Mouse (Mus musculus) adrenal gland, postnatal 10 days (tissue): ENCODE results near the gene Lingo1. TPM values are rescaled to one million over a fixed set of nuclear protein-coding genes. Genes with fewer than 3 reads are reported as not detected.

Experiments
- DNase-seq: peaks from one replicate; pipeline ENCODE4 v3.0.0; 2021; ENCODE audit warnings: mixed read lengths
- total RNA-seq, 2 experiments: library from RNA; stranded (reverse); gene quantifications; 2 replicates each; pipeline ENCODE4 v1.2.3; 2021

Gene Lingo1
- total RNA-seq, 2 experiments from 2014 or later: 2.6 to 5.1 TPM

DNA sequence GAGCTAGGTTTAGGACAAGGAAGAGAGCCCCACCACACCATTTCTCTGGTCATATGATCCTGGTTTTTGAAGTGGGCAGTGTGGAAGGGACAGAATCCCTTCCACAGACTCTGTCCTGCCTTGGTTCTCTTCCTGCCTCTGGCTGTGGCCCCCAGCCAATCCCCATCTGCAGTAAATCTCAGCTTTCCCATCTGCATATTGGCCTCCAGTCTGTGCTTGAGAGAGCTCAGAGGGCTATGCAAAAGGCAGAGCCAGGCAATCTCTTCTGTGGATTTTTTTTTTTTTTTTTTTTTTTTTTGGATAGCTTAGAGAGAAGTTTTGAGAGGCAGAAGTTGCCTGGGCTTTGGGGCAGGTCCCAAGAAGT is 190.8 kb downstream of the Lingo1 start:
- DNase-seq: no peak

DNA sequence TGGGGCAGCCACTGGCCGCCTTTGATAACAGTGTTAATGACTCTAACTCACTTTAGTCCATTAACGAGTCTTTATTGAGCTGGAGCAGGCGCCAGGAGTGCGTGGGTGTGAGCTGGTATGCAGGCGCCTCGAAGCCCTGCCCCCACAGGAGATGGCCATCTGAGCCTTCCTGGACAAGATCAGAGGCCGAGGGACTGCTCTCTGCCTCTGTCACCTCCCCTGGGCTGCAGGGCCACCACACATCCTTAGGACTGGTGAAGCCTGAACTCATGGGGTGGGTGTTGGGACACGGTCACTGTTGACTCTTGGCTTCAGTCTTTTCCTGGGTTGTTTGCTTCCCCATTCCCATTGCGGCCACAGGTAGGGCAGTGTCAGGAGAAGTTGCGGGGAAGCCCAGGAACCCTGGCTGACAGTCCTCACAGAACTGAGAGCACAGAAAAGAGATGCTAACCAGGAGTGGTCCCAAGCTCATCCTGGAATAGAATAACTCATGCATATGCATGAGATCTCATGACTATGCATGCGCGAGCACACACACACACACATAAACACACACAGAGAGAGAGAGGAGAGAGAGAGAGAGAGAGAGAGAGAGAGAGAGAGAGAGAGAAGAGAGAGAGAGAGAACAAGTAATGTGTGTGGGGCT is 191.3 kb downstream of the Lingo1 start:
- peak; percentile 21 for DNase-seq

DNA sequence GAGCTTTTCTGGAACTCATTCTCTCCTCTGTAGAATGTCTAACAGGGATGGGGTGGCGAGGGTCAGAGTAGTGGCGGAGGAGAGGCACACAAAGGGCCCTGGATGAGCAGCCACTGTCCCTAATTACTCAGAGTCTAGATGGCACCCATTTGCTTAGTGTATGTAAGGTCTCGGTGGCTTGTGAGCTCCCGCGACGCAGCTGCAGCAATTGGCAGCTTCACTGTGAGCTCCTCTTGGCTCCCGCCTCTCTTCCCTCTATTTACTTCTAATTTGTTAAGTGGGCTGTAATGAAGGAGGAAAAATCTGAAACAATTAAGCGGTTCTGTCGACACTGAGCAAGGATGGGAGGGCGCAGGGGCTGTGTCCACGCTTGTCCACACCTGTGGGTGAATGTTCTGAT is 195.6 kb downstream of the Lingo1 start:
- no peak for DNase-seq

DNA sequence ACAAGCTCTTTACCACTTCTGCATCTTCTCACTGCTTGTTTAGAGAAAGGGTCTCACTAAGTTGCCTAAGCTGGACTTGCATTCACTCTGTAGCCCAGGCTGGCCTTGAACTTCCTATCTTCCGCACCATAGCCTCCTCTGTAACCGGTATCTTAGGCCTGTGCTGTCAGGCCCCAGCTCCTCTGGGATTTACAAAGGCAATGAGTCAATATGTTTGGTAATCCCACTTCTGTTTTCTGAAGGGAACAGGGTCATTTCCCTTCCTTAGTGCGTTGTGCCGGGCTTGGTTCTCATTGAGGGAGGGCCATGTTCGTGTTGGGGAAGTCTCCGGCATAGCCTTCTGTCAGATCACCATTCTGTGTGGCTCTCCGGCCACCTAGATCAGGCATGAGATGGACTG is 203.6 kb downstream of the Lingo1 start:
- no peak for DNase-seq

DNA sequence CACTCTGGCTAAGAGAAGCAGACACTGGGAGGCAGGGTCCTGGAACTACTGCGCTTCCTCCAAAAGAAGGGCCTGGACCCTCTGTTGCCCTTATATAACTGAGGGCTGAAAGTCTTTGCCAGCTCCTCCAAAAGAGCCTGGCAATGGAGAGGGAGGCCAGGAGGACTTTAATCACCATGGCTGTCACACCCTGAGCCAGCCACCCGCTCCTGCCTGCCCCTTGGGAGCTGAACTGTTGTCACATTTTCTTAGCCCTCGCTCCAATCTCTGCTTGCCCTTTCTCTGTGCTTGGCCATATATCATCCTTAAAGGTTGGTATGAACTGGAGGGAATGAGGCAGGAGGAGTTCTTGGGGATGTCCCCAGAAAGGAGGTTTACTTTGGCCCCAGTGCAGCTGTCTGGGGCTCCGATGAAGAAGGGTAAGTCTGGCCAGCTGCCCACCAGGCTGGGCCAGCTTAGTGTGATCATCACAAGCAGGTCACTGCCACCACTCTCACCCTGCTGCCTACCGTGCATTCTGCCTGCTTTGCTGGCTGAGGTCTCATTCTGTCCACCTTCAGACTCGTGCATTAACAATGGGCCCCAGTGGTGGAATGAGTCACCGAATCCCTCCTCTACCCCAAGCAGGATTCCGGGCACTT is 204.9 kb downstream of the Lingo1 start:
- DNase-seq: peak; percentile 29

DNA sequence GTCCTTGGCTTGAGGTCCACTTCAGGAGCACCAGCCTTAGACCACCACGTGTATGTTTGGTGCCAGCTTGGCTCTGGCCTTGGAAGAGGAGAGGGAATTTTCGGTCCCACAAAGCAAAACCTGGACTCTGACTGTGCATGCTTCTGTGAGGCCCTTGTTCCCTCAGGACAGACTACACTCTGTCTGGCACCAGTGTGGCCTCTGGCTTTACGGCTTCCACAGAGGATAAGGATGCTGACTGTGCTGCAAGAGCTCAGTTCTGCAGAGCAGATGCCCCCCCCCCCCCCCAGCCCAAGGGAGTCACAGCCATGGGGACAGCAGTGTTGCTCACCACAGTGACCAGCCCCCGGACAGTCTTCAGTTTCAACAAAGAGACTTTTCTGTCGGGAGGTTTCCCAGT is 206.5 kb downstream of the Lingo1 start:
- DNase-seq: no peak

DNA sequence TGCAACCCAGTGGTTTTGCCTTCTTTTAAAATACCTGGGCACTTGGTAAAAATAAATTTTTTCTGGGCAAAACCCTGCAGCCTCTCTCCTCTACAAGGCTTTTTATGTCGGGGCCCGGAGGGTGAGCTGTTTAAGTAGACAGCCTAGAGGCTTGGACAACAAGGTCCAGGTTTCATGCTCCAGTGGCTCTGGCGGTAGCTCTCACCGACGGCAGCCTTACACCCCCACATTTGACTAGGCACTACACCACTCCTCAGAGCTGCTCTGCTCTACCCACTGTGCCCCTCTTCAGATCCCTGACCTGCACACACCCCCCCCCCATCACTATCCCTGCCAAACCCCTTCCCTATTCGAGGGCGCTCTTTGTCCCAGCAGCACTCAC is 212.2 kb downstream of the Lingo1 start:
- DNase-seq: no peak

DNA sequence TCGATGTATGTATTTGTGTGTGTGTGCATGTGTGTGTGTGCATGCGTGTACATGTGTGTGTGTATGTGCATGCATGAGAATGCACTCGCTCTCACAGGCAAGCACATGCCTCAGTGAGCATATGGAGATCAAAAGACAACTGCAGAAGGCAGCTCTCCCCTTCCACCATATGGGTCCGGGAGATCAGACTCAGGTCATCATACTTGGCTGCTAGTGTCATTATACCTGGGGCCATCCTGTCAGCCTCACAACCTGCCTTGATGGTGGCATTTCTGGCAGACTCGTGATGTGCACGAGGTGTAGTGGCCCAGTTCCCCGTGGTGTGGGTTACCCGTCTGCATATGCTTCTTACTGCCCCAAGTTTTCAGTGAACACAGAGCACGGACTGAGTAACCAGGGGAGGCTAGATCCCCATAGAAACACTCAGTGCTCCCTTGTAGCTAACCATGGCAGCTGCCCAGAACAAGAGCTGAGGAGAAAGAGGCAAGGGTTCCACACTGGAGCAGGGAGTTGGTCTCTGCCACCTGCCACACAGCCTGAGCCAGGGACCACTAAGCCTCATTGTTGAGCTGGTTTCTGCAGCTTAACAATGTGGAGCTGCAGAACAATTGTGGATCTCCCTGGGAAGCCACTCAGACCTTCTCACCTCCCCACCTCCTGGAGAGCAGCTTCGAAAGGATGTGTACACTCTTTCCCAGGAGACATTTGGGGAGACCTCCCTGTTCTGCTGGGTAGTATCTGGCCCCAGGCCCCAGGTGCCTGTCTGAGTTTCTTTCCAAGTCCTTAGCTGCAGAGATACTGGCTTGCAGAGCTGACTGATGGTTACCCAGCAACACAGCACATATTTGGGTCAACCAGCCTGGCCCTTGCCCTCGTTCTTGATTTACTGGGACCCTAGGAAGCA is 212.9 kb downstream of the Lingo1 start:
- DNase-seq: no peak

DNA sequence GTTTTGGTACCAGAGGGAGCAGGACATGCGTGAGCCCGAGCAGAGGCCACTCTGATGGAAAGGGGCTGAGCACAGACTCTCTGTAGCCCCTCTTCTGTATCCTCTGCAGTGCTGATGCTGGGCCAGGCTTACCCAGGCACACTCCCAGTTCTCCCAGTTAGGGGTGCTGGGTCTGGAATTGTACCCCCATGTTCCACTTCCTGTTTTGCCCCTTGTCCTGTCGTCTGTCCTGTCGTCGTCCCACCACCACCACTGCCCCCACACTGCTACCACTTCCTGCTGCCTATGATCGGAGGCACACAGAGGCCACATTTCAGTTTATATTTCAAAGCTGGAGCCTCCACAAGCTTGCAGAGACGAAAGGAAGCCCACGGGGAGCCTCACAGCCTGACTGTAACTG is 213.6 kb downstream of the Lingo1 start:
- DNase-seq: no peak

DNA sequence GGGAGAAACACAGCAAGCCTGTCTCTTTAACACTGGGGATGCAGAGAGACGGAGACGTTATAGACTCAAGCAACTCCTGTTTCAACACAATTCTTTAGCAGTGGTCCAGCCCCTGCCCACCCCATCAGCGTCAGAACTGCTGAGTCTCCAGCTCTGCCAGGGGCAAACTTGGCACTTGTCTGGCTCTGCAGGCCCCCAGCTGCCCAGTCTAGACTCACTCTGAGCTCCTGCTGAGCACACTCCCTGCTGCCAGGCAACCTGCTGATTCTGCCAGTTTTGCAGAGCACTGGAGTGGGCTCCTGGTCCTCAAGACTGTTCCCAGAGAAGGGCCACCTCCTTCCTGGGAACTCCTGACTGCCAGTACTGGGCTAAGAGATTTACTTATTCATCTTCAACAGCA is 214.6 kb downstream of the Lingo1 start:
- no peak for DNase-seq

DNA sequence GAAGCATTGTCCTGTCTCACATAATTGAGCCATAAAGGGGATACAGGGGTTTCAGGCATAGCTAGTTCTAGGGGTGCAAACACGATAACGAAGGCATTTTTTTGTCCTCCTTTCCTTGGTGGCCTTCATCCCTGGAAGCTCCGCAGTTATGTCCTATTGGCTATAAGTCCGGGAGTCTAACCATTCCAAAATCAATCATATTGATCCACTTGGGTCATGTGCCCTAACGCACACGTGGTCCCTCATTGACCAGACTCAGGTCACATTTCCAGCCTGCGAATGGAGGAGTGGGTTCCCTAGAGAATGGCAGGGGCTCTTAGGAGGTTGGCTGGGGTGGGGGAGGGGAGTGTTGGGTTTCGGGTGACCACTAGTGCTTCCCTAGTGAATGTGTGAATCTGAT is 215.3 kb downstream of the Lingo1 start:
- no peak for DNase-seq

DNA sequence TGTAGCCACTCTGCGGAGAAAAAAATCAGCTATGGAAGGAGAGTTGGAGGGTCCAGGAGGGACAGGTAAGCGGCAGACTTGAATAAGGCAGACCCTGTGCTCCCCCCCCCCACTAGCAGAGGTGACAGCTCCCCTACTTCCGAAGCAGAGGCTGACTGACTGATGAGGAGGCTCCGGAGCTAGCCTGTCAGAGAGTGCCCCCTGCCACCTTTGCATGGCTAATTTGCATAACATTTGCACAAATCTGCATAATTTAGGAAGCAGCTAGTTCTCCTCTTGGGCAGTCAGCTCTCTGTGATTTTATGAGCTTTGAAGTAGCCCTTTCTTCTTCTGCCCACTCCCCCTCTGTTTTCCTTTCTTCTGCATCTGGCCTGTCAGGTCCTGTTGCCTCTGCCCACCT is 216.2 kb downstream of the Lingo1 start:
- no peak for DNase-seq

DNA sequence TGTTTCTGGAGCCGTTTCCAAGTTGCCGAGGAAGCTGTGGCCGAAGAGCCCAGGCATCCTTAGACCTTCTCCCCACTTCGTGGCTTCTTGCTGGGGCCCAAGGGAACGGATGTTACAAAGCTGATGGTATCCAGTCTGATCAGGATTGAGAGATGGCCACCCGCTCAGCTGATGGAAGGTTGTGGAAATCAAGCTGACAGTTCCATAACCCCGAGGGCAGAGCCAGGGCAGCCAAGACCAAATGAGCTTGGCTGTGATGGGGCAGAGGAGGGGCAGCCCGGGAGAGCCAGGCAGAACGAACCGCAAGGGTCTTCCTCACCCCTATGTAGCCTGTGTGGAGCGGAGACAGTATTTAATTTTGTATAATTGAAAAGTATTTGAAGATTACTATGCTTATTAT is 218.9 kb downstream of the Lingo1 start:
- no peak for DNase-seq

DNA sequence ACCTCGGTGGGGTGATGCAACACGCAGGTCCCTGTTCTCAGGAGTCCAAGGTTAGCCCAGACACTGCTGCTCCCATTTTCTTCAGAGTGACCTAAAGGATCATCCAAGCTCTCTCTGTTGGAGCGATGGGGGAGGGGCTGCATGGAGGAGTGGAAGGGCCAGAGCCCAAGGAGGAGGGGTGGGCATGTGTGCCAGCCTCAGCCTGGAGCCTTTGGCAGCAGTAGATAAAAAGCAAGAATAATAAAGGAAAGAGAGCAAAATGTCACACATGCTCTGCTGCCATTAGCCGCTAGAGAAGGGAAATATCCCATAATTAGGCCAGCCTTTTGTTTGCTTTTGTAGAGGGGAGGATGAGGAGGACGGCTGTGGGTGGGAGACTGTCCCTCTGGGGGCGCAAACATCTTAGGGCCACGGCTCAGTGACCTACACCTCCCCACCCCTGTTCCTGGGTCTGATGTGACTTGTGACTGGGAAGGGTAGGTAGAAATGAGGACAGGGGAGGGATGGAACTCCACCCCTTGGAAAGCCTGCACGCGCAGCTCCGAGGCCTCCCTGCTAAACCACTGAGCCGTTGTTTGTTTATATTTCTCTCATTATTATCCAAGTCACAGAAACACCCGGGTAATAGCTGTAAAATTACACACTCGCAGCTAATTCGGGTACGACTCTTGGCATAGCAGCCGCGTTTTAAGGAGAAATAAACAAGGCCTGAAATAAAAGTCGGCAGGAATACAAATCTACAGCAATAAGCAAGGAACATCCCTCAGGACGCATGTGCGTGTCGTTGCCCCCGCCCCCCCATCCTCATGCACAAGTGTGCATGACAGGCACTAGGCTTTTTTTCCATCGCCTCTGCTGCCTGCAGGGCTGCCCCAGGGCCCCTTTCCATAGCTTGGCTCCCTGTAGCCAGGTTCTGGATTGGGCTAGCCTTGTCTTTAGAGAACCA is 223.5 kb downstream of the Lingo1 start:
- no peak for DNase-seq

Other genes starting within 250 kb of the Lingo1 start
- gene Odf3l1, start 68.2 kb upstream of the Lingo1 start, total RNA-seq: 1 to 10 TPM; 2.0 to 3.2 TPM
- 10 to 100 TPM; 14.8 to 20.7 TPM for gene Cspg4, start 68.6 kb upstream of the Lingo1 start, total RNA-seq
- gene Snx33, start 131.9 kb upstream of the Lingo1 start, total RNA-seq: 10 to 100 TPM; 16.6 to 19.5 TPM
- gene Imp3, start 141.0 kb upstream of the Lingo1 start, total RNA-seq: 10 to 100 TPM; 84.4 to 87.6 TPM
- gene Snupn, start 154.4 kb upstream of the Lingo1 start, total RNA-seq: 10 to 100 TPM in 1 of 2 experiments, 1 to 10 TPM in 1; 9.7 to 11.4 TPM
- 10 to 100 TPM; 39.3 to 41.1 TPM for gene Ptpn9, start 198.5 kb upstream of the Lingo1 start, total RNA-seq